ENCODE assay signal across 22 mouse cellular contexts in the genomic region with DNA sequence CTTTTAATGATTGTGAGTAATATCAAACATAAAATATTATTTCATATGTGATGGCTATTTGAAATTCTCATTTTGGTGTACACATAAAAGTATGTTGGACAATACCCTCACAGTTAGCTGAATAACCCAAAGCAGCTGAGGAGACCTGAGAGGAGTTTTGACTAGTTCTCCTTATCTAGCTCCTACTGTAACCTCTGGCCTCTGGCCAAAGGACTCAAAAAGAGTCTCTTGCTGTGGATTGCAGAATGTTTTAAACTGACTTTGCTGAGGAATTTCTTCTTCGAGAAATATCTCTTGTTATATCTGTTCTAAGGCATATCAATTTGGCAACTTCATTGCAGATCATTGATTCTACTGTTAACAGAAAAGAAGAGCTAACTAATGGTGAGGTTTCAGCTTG.
"Had no signal": no experiment of that assay in that cellular context is flagged by ENCODE, and none has a peak within 500 bp of the region (broad histone marks: within the 10 kb centered on the region; RNA-seq: fewer than 3 reads in every experiment).

No protein-coding gene starts in this region.

- H3K27ac ChIP-seq: heart, embryonic 10.5 days; heart, embryonic 13.5 days; heart, embryonic 15.5 days; hindbrain, embryonic 13.5 days; hindbrain, embryonic 15.5 days; hindbrain, postnatal 0 days; kidney, embryonic 15.5 days; kidney, postnatal 0 days; layer of hippocampus, adult 2 months; left cerebral cortex, adult 2 months; limb, embryonic 10.5 days; limb, embryonic 12.5 days; liver, embryonic 13.5 days had no signal

- H3K36me3 ChIP-seq: heart, embryonic 10.5 days; heart, embryonic 13.5 days; heart, embryonic 15.5 days; hindbrain, embryonic 13.5 days; hindbrain, embryonic 15.5 days; kidney, embryonic 15.5 days; limb, embryonic 10.5 days; limb, embryonic 12.5 days; liver, embryonic 13.5 days had no signal

- H3K9me3 ChIP-seq: heart, embryonic 10.5 days; heart, embryonic 13.5 days; heart, embryonic 15.5 days; hindbrain, embryonic 13.5 days; hindbrain, embryonic 15.5 days; kidney, embryonic 15.5 days; limb, embryonic 10.5 days; limb, embryonic 12.5 days; liver, embryonic 13.5 days had no signal

- H3K4me2 ChIP-seq: heart, embryonic 13.5 days; heart, embryonic 15.5 days; hindbrain, embryonic 13.5 days; hindbrain, embryonic 15.5 days; kidney, embryonic 15.5 days; limb, embryonic 12.5 days; liver, embryonic 11.5 days; liver, embryonic 13.5 days had no signal

- H3K27me3 ChIP-seq: heart, embryonic 13.5 days; heart, embryonic 15.5 days; hindbrain, embryonic 13.5 days; hindbrain, embryonic 15.5 days; kidney, embryonic 15.5 days; limb, embryonic 12.5 days; liver, embryonic 13.5 days had no signal

- H3K4me1 ChIP-seq: heart, embryonic 10.5 days; heart, embryonic 15.5 days; hindbrain, embryonic 13.5 days; hindbrain, embryonic 15.5 days; kidney, embryonic 15.5 days; limb, embryonic 10.5 days; limb, embryonic 12.5 days; liver, embryonic 13.5 days had no signal

- ATAC-seq: intestine, embryonic 16.5 days had no signal

- H3K9ac ChIP-seq: heart, embryonic 13.5 days; heart, embryonic 15.5 days; hindbrain, embryonic 13.5 days; hindbrain, embryonic 15.5 days; kidney, embryonic 15.5 days; limb, embryonic 12.5 days; liver, embryonic 13.5 days had no signal

- H3K4me3 ChIP-seq: heart, embryonic 10.5 days; heart, embryonic 13.5 days; heart, embryonic 15.5 days; hindbrain, embryonic 13.5 days; hindbrain, embryonic 15.5 days; kidney, embryonic 15.5 days; layer of hippocampus, adult 2 months; left cerebral cortex, adult 2 months; limb, embryonic 10.5 days; limb, embryonic 12.5 days; liver, embryonic 13.5 days had no signal

- DNase-seq: gastrocnemius, postnatal 14 days; gastrocnemius, postnatal 36 days; heart, postnatal 36 days; kidney, adult 11 months; kidney, postnatal 25 days; kidney, postnatal 4 days; liver; liver, embryonic 13.5 days had no signal
